Mouse (Mus musculus) adrenal gland, postnatal 25 days (tissue): ENCODE results near the gene Iqch. TPM values are rescaled to one million over a fixed set of nuclear protein-coding genes. Genes with fewer than 3 reads are reported as not detected.

Experiments used
- DNase-seq: peaks from one replicate; pipeline ENCODE4 v3.0.0; 2021; ENCODE audit warnings: mixed read lengths
- total RNA-seq: library from RNA; stranded (reverse); gene quantifications from 2 replicates; pipeline ENCODE4 v1.2.3, GENCODE M21; 2021

The Iqch gene
- total RNA-seq, 1 experiment from 2014 or later: 0.15 TPM

DNA sequence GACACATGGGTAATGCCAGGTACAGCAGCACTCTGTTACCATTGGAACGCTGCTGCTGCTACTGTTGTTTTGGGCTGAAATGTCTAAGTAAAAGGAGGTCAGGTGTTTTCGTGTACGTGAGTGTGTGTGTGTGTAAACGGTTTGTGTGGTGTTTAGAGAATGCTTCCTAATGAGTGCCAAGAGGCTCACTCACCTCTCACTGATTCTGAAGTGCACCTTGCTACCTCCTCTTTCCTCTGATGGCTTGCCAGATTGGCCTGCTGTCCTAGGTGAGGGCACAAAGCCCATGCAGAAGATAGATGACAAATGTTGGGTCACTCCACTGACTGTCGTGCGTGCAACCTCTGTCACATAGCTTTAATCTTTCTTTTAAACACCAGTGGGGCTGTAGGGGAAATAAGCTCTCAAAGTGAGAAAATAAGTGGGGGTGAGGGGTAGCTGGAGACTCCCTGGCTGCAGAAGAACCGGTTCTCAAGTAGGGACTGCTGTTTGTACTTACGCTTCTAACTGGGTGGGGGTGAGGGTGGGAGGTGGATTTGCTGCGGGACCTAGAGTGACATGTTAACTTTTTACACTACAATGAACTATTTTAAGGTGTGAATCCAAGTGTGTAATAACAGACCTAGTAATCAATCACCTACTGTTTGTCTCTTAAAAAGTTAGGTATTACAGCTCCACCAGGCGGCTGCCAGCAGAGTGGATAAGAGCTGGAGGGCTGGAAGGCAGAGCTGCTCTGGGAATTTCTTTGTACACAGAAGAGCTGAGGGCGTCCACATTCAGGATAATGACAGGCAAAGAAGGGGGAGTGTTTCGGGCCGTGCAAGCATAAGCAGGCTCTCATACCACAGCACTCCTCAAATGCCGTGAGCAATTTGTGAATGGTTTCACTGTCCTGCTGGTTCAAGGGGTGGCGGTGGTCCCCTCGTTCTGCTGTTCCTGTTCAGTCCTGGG lies 10.5 kb upstream of the Iqch start:
- no peak for DNase-seq

DNA sequence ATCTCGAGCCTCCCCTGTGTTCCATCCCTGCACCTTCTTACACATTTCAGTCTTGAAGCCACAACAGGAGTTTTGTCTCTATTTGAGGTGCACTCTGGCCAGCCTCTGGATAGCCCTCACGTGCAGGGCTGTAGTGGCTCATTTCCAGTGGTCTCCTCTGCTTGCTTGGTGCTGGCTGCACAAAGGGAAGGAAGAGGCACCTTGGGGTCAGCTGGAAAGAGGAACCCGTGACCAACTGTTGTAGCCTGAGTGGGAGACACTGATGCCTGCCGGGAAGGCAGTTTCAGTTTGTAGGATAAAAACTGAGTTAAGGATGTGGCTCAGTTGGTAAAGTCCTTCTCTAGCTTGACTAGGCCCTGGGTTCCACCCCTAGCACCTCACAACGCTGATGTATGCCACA lies 9.7 kb upstream of the Iqch start:
- no peak for DNase-seq

DNA sequence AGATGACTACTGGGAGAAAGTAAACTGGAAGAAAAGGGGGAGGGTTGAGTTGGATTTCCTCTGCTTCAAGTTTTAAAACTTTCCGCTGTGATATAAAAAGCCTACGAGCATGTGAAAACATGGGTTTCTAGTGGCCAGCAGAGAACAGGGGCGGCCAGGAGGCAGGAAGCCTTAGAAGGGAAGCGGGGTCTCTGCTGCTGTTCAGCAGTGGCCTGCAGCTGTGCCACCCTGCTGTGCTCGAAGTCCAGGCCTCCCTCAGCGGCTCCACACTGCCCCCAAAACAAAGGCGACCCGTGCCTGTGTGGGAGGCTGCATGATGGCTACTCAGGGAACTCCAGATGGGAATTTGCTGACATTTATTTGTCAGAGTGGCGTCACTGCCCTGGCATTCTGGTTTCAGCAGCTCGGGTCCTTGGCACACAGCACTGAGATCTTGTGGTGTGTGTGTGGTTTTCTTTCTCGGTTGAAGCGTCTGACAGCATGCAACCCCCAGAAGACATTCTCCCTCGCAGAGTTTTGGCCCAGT lies 8.6 kb upstream of the Iqch start:
- DNase-seq: peak; percentile 66

- DNase-seq: no peak
Measured at GRCm38 (mm10) chr9:63610231-63610630, 7.9 kb upstream of the Iqch start.

DNA sequence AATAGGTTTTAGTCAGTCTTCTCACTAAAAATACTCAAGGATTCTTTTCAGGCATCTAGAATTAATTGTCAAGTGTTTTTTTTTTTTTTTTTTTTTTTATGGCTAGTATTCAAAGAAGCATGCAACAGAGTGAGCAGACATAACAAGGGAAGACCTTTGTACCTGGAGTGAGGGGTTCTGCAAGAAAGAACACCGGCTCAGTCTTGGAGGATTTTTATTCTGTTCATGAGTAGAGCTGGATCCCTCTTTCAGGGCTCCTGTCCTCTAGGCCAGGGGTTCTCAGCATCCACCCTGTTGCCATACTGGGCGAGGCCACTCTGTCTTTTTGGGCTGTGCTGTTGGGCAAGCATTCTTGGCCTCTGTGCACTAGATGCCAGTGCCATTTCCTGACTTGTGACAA lies 7.5 kb upstream of the Iqch start:
- no peak for DNase-seq

DNA sequence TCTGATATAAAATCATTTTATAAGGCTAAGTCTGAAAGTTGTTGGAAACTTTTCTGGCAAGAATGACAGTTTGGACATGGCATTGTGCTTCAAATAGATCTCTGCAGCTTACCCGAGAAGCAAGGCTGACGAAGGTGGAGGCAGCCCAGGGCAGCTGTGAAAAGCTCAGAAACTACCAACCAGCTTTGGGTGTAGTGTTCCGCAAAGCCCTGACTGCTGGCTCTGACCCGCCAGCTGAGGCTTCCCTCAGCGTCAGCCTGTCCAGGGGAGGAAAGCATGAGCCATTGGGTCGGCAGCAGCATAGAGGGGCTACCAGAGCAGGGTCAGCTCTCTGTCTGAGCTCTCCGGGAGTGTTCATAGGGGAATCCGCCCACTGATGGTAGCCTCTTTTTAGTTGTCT lies 7.0 kb upstream of the Iqch start:
- DNase-seq: no peak

- no peak for DNase-seq
Measured at GRCm38 (mm10) chr9:63608006-63608405, 5.7 kb upstream of the Iqch start.

DNA sequence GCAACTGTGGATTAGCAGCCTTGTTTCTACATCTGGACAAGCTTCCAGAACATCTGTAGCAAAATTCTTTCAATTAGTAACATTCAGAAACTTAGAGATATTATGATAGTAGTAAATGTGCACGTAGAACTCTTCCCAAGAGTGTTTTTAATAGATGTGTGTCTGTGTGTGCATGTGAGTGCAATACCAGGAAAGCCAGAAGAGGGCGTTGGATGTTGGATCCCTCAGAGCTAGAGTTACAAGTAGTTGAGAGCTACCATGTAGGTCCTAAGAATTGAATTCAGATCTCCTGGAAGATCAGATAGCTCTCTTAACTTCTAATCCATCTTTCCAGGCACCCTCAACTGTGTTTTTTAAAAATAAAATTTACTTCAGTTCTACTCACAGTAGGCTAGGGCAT lies 4.3 kb upstream of the Iqch start:
- DNase-seq: no peak

DNA sequence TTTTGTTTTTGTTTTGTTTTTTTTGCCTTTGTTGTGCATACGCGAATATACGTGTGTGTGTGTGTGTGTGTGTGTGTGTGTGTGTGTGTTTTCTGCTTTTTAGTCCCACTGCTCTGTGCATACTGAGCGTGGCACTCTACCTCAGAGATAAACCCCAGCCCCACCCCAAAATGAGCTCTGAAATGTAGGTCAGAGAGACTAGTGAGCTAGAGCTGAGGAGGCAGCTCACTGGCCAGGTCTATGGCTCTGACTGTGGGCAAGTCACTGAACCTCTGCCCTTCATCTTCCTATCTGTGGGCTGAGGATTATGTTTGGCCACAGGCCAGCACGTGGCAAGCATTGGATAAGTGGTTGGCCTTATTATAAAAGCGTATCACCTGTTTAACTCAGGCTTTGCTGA lies 1.6 kb upstream of the Iqch start:
- peak; percentile 19 for DNase-seq

DNA sequence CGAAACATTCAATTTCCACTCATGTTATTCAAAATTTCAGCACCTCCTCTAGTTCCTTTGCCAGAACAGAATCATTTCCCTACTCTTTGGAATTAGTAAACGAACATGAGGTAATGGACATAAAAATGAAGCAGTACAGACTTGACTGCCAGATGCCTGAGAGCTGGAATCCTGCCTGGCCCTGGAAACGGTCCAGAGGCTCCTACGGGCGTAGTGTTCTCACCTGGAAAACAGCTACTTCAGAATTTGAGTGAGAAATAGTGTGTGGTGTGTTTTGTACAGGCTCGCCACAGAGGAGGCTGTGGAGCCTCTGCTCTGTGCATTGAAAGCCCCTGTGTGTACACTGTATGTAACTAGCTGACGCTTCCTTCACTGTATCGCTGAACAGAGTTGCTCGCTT lies 5.6 kb downstream of the Iqch start:
- DNase-seq: no peak

DNA sequence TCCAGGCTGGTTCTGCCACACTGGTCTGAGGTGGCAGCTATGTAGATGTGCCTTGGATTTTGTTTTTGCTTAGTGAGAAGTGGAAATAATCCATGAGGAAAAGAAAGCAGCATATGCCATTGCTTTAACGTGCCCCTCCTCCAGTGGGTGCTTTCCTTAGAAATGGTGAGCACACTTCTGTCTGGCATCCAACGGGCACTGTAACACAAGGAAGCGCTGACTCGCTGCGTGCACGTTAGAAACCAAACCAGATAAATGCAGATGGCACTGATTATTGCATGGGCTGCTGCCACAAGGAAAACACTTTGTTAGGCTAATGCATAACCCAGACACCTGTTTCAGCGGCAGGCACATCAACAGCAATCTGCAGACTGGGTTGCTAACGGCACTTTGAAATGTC lies 6.6 kb downstream of the Iqch start:
- no peak for DNase-seq

DNA sequence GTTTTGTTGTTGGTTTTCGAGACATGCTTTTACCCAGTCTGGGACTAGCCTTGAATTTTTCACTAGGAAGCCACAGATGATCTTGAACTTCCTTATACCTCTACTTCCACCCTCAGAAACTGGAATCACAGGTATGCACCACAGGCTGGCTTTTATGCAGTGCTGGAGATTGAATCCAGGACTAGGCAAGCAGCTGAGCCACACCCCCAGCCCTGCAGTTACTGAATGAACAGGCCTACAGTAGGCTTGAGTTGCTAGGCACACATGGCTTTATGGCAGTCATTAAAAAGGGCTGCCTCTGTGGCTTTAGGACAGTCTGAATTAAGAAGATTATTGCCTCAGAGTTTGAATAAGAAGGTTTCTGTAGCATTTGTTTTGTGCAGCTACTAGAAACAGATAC lies 7.3 kb downstream of the Iqch start:
- DNase-seq: no peak

GRCm38 (mm10) chr9:63591661-63592256 lies 10.5 kb downstream of the Iqch start:
- DNase-seq: no peak

DNA sequence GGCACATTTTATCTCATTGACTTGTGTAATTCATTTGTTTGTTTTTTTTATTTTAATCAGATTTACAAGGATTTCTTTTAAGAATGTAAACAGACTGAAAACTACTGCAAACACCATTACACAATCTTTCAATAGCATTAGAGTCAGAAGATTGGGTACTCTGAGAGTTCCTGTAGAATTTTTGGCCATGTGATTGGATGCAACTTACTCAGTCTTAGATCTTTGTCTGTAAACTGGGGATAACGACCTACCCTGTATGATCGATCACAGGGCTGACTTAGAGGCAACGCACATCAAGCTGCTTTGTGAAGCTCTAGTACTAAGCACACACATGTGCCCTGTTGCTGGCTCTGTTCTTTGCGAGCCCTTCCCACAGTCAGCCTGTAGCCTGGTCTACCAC lies 11.7 kb downstream of the Iqch start:
- DNase-seq: no peak

DNA sequence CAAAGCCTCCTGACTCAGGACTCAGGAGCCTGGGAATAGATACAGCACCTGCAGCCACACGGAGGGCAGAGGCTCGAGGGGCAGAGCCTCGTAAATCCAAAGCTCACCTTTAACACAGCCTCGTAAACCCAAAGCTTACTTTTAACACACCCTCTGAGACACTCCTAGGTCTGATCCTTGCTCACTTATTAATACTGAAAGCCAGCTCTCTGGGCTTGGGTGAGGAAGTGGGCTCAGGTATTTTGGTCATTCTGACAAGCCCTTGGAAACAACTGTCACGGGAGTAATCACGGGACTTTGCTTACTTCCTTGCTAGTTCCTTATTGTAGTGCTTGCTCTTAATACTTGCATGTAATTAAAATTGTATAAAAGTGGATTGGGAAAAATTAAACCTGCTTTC lies 13.1 kb downstream of the Iqch start:
- no peak for DNase-seq

- DNase-seq: no peak
Measured at GRCm38 (mm10) chr9:63585251-63585650, 17.0 kb downstream of the Iqch start.

DNA sequence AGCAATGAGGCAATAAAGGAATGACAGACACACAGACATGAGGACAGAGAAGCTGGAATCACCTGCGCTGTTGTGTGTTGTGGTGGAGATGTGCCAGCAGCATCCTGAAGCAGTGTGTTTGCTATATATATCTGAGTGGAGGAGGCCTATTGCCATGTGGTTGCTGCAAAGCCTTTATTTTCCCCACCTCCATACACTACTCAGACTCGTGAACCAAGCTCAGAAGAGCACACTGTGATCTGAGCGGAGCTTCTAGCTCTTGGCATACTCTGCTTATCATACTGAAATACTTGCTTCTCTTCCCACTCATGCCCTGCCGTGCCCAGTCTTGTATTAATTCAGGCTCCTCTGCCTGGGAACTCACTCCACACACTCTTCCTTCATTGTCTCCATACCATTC lies 20.5 kb downstream of the Iqch start:
- DNase-seq: no peak

GRCm38 (mm10) chr9:63580046-63580445 lies 22.2 kb downstream of the Iqch start:
- no peak for DNase-seq

- DNase-seq: no peak
Measured at GRCm38 (mm10) chr9:63579644-63580043, 22.6 kb downstream of the Iqch start.

- no peak for DNase-seq
Measured at GRCm38 (mm10) chr9:63577469-63577868, 24.8 kb downstream of the Iqch start.

GRCm38 (mm10) chr9:63572874-63573273 lies 29.4 kb downstream of the Iqch start:
- DNase-seq: no peak

DNA sequence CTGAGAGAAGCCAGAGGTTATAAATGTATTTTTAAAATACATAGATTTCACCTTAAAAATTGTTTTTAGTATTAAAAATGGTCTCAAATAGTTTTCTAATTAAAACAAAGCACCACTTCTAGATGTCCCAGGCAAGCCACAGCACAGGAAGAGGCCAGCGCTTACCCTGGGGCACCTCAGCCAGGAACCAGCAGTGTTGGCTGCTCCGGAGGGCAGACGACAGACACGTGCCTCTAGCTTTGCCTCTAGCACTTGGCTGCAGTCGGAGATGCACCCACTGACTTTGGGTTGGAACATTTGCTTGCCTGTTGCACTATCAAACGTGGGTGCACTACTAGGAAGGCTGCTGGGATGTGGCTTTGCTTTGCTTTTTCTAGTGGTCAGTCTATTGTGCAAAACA lies 30.4 kb downstream of the Iqch start:
- no peak for DNase-seq

- peak; percentile 19 for DNase-seq
Measured at GRCm38 (mm10) chr9:63568808-63569207, 33.5 kb downstream of the Iqch start.

- DNase-seq: no peak
Measured at GRCm38 (mm10) chr9:63568314-63568713, 34.0 kb downstream of the Iqch start.
